Mouse (Mus musculus) adrenal gland, postnatal 4 days (tissue): ENCODE data around the gene Trmt2a. TPM values are rescaled to one million over a fixed set of nuclear protein-coding genes. Genes with fewer than 3 reads are reported as not detected.
A peak's percentile ranks its signal among the peaks of the same experiment; 100 is the strongest.
"Not testable (repeated sequence)": the region's sequence is repeated elsewhere in the genome, so short reads cannot be mapped to it uniquely, and the experiment has no call there.

Experiments used
- DNase-seq, 2 experiments: peaks; one replicate each; pipeline ENCODE4 v3.0.0; 2021 to 2022; ENCODE audit warnings: low spot score in 2 of 2, mixed read lengths in 2 of 2
- microRNA-seq: library from miRNA; unstranded; fragments of <30 nt; microRNA quantifications from one replicate; pipeline ENCODE4 v1.2.0, GENCODE M21; 2021
- total RNA-seq, 2 experiments: library from RNA; stranded (reverse); gene quantifications; 2 replicates each; pipeline ENCODE4 v1.2.3; 2021

The Trmt2a gene
- total RNA-seq, 2 experiments from 2014 or later = 55.7 to 58.8 TPM

DNA sequence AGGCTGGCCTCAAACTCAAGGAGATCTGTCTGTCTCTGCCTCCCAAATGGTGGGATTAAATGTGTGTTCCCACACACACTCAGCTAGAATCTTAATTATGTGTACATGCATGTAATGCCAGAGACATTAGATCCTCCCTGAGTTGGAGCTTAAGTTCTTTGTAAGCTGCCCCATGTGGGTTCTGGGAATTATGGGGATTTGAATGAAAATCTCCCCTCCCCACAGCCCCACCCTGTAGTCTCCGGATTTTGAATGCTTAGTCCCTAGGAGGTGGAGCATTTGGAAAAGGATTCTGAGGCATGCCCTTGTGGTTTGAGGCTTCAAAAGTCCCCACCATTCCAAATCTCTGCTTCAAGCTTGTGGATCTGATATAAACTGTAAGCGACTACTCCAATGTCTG is 26.7 kb downstream of the Trmt2a start:
- no peak for DNase-seq

DNA sequence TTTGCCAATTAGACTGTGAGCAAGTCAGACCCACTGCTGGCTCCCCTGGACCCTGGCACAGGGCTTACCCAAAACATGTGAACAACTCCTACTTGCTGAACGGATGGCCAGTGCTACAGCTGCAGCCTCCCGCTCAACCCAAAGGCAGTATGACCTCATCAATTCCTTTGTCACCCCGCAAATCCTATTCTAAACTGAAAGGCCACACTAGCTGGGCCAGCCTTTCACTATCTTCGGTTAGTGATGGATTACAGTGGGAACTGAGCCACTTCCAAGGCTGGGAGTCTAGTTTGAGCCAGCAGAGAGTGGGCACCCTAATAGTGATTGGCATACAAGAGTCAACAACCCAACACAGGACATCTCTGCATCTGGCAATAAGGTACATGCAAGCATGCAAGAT is 39.7 kb downstream of the Trmt2a start:
- no peak for DNase-seq

DNA sequence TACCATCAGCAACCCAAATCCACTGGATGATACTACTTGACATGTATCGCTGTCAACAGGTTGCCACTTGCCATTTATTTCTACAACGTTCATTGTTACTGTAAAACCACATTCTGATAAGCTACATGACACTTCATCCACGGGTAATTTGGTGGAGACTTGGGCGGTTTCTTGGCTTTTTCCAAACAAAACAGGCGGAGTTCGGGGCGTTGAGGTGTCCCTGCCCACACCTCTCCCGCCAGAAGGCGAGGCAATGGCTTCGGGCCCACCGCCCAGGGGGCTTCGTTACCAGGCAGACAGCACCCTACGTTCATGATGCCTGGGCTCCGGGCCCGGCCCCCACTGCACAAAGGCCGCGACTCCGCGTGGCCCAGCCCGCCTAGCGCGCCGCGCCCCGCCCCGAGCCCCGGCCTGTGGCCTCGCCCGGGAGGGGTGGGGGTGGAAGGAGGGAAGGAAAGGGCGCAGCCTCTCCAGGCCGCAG is 40.1 kb downstream of the Trmt2a start:
- DNase-seq = peak in 1 of 2 experiments; percentile 64

GRCm38 (mm10) chr16:18289067-18289588 is 40.6 kb downstream of the Trmt2a start, which contains the start of gene Dgcr8:
Dgcr8 (minus strand) TSS chr16:18289246.
- peak; percentile 92 to 95 for DNase-seq

DNA sequence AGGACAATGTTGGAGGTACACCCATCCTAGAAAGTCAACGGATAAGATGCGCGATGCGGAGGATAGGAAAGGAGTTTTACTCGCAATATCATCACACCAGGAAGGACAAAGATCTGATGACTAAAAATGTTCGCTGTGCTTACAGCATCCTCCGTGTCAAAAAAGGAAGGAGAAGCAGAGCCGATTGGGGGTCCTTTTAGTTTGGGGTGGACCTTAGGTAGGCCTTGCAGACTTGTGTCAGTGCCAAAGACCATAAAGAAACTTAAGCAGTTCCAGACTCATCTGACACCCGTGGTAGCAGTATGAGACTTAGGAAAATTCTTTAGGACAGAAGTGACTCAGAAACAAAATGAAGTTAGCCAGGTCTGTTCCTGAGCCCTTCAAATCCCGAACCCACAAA is 41.1 kb downstream of the Trmt2a start:
- not testable (repeated sequence) for DNase-seq

Small RNA genes within 50 kb of the gene (microRNA-seq; reads per million reads assigned to microRNA genes)
- gene Gm24572 = 1.6 reads per million
- gene Mir1306 = 259 reads per million, percentile 58 among the genes with 10 or more reads in this experiment

Other genes with a start within 250 kb of the Trmt2a start
- gene Dgcr6, start 195.8 kb upstream of the Trmt2a start, total RNA-seq = 10 to 100 TPM; 52.6 to 57.4 TPM
- 10 to 100 TPM; 13.8 to 19.0 TPM for gene Prodh, start 158.5 kb upstream of the Trmt2a start, total RNA-seq
- under 1 TPM; 0.98 to 0.99 TPM for gene Rtn4r, start 121.0 kb upstream of the Trmt2a start, total RNA-seq
- gene Ccdc188, start 30.8 kb upstream of the Trmt2a start, total RNA-seq = not detected
- gene Zdhhc8, start 13.5 kb upstream of the Trmt2a start, total RNA-seq = 10 to 100 TPM; 26.7 to 27.0 TPM
- 100 to 1,000 TPM; 167 to 187 TPM for gene Ranbp1, start 53 bp downstream of the Trmt2a start, total RNA-seq
- not detected for gene Gm49776, start 9.6 kb downstream of the Trmt2a start, total RNA-seq
- gene Dgcr8, start 40.6 kb downstream of the Trmt2a start, total RNA-seq = 10 to 100 TPM; 49.7 to 58.4 TPM
- gene Tango2, start 99.4 kb downstream of the Trmt2a start, total RNA-seq = 10 to 100 TPM; 42.3 to 45.5 TPM
- 10 to 100 TPM; 56.9 to 59.4 TPM for gene Arvcf, start 99.5 kb downstream of the Trmt2a start, total RNA-seq
- gene Txnrd2, start 177.7 kb downstream of the Trmt2a start, total RNA-seq = 10 to 100 TPM; 60.2 to 67.6 TPM
- gene Comt, start 178.2 kb downstream of the Trmt2a start, total RNA-seq = 100 to 1,000 TPM in 1 of 2 experiments, 10 to 100 TPM in 1; 99.0 to 129 TPM